Mouse (Mus musculus) embryonic facial prominence, embryonic 13.5 days (tissue): Measurements from ENCODE around the gene Ruvbl2. TPM values are rescaled to one million over a fixed set of nuclear protein-coding genes. Genes with fewer than 3 reads are reported as not detected.
A peak's percentile ranks its signal among the peaks of the same experiment; 100 is the strongest.

Experiments used
- ATAC-seq: fragments of 200-750 bp; cut with Nextera tagmentation; 2 replicates; pipeline ENCODE4 v1.8.0; 2017; ENCODE audit warnings: low read depth; ENCODE audit not compliant: insufficient number of reproducible peaks, insufficient read depth, low FRiP score, low TSS enrichment
- H3K27ac ChIP-seq: fragments of 300-500 bp; sonication (generic); 2 replicates; pipeline ENCODE4 v1.5.1; 2015; ENCODE audit warnings: moderate library complexity, mild to moderate bottlenecking, inconsistent platforms
- H3K27me3 ChIP-seq: fragments of 300-500 bp; sonication (generic); 2 replicates; pipeline ENCODE4 v1.6.1; 2015; ENCODE audit warnings: mild to moderate bottlenecking, inconsistent platforms
- H3K36me3 ChIP-seq: fragments of 300-500 bp; sonication (generic); 2 replicates; pipeline ENCODE4 v1.6.1; 2015; ENCODE audit warnings: mild to moderate bottlenecking, inconsistent platforms
- H3K4me1 ChIP-seq: fragments of 300-500 bp; sonication (generic); 2 replicates; pipeline ENCODE4 v1.6.1; 2015; ENCODE audit warnings: inconsistent platforms
- H3K4me2 ChIP-seq: fragments of 300-500 bp; sonication (generic); 2 replicates; pipeline ENCODE4 v1.6.1; 2015; ENCODE audit warnings: moderate library complexity, mild to moderate bottlenecking, inconsistent platforms
- H3K4me3 ChIP-seq: fragments of 300-500 bp; sonication (generic); 2 replicates; pipeline ENCODE4 v1.5.1; 2015; ENCODE audit warnings: mild to moderate bottlenecking, inconsistent platforms
- H3K9ac ChIP-seq: fragments of 300-500 bp; sonication (generic); 2 replicates; pipeline ENCODE4 v1.6.1; 2015; ENCODE audit warnings: mild to moderate bottlenecking, inconsistent platforms
- H3K9me3 ChIP-seq: fragments of 300-500 bp; sonication (generic); 2 replicates; pipeline ENCODE4 v1.6.1; 2016; ENCODE audit warnings: inconsistent platforms
- WGBS: fragments of 180-500 bp; shearing (Covaris S2); methylation state at CpG from one replicate; pipeline ENCODE4 v1.1.7; 2015; ENCODE audit warnings: mixed read lengths; 5-methylcytosine and 5-hydroxymethylcytosine counted together
- polyA plus RNA-seq: library from polyadenylated mRNA; unstranded; fragments of >200 nt; fragmentation: Nextera tagmentation; extraction: Ambion mirVana; gene quantifications from 2 replicates; pipeline ENCODE4 v1.2.1, GENCODE M21; 2015

Gene Ruvbl2
- polyA plus RNA-seq, 1 experiment from 2014 or later: 141 TPM

- H3K4me1 ChIP-seq: peaks cover 48% of the 10 kb centered on the region
These were observed 19.9 kb downstream of the Ruvbl2 start for GRCm38 (mm10) chr7:45417962-45418492.

GRCm38 (mm10) chr7:45415636-45416035, 22.3 kb downstream of the Ruvbl2 start:
- peak overlapping the region; percentile 15 for H3K4me3 ChIP-seq

More at GRCm38 (mm10) chr7:45417962-45418492, 19.9 kb downstream of the Ruvbl2 start:
- Histone ChIP-seq H3K36me3 (peaks cover 26% of the 10 kb centered on the region), H3K4me3 (peak overlapping the region; percentile 6; the same call in 1 of the 2 replicates), H3K27me3 (peaks cover 75% of the 10 kb centered on the region), H3K27ac (0 out of 2 replicates have a peak overlapping the region, but pooled peaks have one; percentile 39), H3K9ac (no peak overlapping the region), H3K9me3 (no peaks in the 10 kb centered on the region), H3K4me2 (peak overlapping the region; percentile 36)
- no peak for ATAC-seq
- 10% methylated on average over 13 of the region's 13 CpGs for WGBS

GRCm38 (mm10) chr7:45414740-45415224, 23.1 kb downstream of the Ruvbl2 start:
- 40% methylated on average over 12 of the region's 12 CpGs for WGBS
- H3K9ac ChIP-seq: no peak overlapping the region

More at GRCm38 (mm10) chr7:45415636-45416035, 22.3 kb downstream of the Ruvbl2 start:
- Histone ChIP-seq H3K36me3 (peaks cover 2% of the 10 kb centered on the region), H3K4me1 (peaks cover 49% of the 10 kb centered on the region), H3K4me2 (peak overlapping the region; percentile 45), H3K27ac (no peak overlapping the region), H3K27me3 (peaks cover 92% of the 10 kb centered on the region), H3K9ac (0 out of 2 replicates have a peak overlapping the region, but pooled peaks have one; percentile 12), H3K9me3 (no peaks in the 10 kb centered on the region)
- no peak for ATAC-seq
- 12% methylated on average over 37 of the region's 37 CpGs for WGBS

GRCm38 (mm10) chr7:45413864-45414739, 23.8 kb downstream of the Ruvbl2 start:
- peak overlapping the region; percentile 72 for H3K9ac ChIP-seq
- H3K4me3 ChIP-seq: peak overlapping the region; percentile 56
- H3K27ac ChIP-seq: peak overlapping the region; percentile 77
- no peaks in the 10 kb centered on the region for H3K9me3 ChIP-seq
- WGBS: 2% methylated on average over 26 of the region's 27 CpGs
- H3K4me1 ChIP-seq: peaks cover 37% of the 10 kb centered on the region
- no peaks in the 10 kb centered on the region for H3K36me3 ChIP-seq
- peak; percentile 46; the same call in 1 of the 2 replicates for ATAC-seq
- H3K27me3 ChIP-seq: peaks cover 96% of the 10 kb centered on the region
- H3K4me2 ChIP-seq: peak overlapping the region; percentile 71

More at GRCm38 (mm10) chr7:45414740-45415224, 23.1 kb downstream of the Ruvbl2 start:
- no peak overlapping the region; the same call in 1 of the 2 replicates for H3K27ac ChIP-seq
- no peaks in the 10 kb centered on the region for H3K9me3 ChIP-seq
- peak overlapping the region; percentile 45 for H3K4me2 ChIP-seq
- no peaks in the 10 kb centered on the region for H3K36me3 ChIP-seq
- peaks cover 40% of the 10 kb centered on the region for H3K4me1 ChIP-seq
- peak overlapping the region; percentile 56; the same call in 1 of the 2 replicates for H3K4me3 ChIP-seq
- peaks cover 92% of the 10 kb centered on the region for H3K27me3 ChIP-seq
- no peak for ATAC-seq

GRCm38 (mm10) chr7:45413113-45413863, 24.6 kb downstream of the Ruvbl2 start, which contains the start of gene Ntf5:
Gene Ntf5, plus strand, starts transcription at chr7:45413695.
- H3K4me1 ChIP-seq: peaks cover 33% of the 10 kb centered on the region
- peak within 1 kb of the TSS; percentile 72 for H3K9ac ChIP-seq
- peaks cover 96% of the 10 kb centered on the region for H3K27me3 ChIP-seq
- H3K27ac ChIP-seq: peak within 1 kb of the TSS; percentile 77
- 3% methylated on average over 36 of the region's 45 CpGs for WGBS
- H3K4me3 ChIP-seq: peak within 1 kb of the TSS; percentile 56
- H3K9me3 ChIP-seq: no peaks in the 10 kb centered on the region
- peak; percentile 28; the same call in 1 of the 2 replicates for ATAC-seq
- H3K36me3 ChIP-seq: no peaks in the 10 kb centered on the region
- H3K4me2 ChIP-seq: peak within 1 kb of the TSS; percentile 71

- Histone ChIP-seq H3K36me3 (no peaks in the 10 kb centered on the region), H3K4me1 (peaks cover 25% of the 10 kb centered on the region), H3K27me3 (peaks cover 96% of the 10 kb centered on the region), H3K9ac (no peak overlapping the region), H3K4me2 (no peak overlapping the region), H3K9me3 (no peaks in the 10 kb centered on the region), H3K27ac (no peak overlapping the region), H3K4me3 (no peak overlapping the region)
- 73% methylated on average over 2 of the region's 2 CpGs for WGBS
- no peak for ATAC-seq
These were observed 25.5 kb downstream of the Ruvbl2 start for GRCm38 (mm10) chr7:45412421-45412820.

- Histone ChIP-seq H3K4me3 (no peak overlapping the region), H3K27ac (no peak overlapping the region), H3K36me3 (no peaks in the 10 kb centered on the region), H3K4me1 (peaks cover 29% of the 10 kb centered on the region), H3K4me2 (no peak overlapping the region), H3K9ac (no peak overlapping the region), H3K27me3 (peaks cover 96% of the 10 kb centered on the region), H3K9me3 (no peaks in the 10 kb centered on the region)
- 87% methylated on average over 8 of the region's 8 CpGs for WGBS
- ATAC-seq: no peak
These were observed 28.3 kb downstream of the Ruvbl2 start for GRCm38 (mm10) chr7:45409497-45410163.

- Histone ChIP-seq H3K36me3 (no peaks in the 10 kb centered on the region), H3K4me2 (no peak overlapping the region), H3K9me3 (no peaks in the 10 kb centered on the region), H3K4me1 (peaks cover 25% of the 10 kb centered on the region), H3K4me3 (no peak overlapping the region), H3K9ac (no peak overlapping the region), H3K27ac (no peak overlapping the region), H3K27me3 (peaks cover 90% of the 10 kb centered on the region)
- no peak for ATAC-seq
- WGBS: 90% methylated on average over 17 of the region's 17 CpGs
These were observed 28.9 kb downstream of the Ruvbl2 start for GRCm38 (mm10) chr7:45408949-45409348.

- no peak overlapping the region for H3K4me2 ChIP-seq
These were observed 29.5 kb downstream of the Ruvbl2 start for GRCm38 (mm10) chr7:45408351-45408750.

GRCm38 (mm10) chr7:45407836-45408235, 30.1 kb downstream of the Ruvbl2 start:
- H3K36me3 ChIP-seq: no peaks in the 10 kb centered on the region
- H3K9me3 ChIP-seq: no peaks in the 10 kb centered on the region
- H3K4me1 ChIP-seq: peaks cover 16% of the 10 kb centered on the region
- no peak overlapping the region for H3K4me2 ChIP-seq
- no peak overlapping the region for H3K27ac ChIP-seq
- 78% methylated on average over 10 of the region's 10 CpGs for WGBS
- no peak overlapping the region for H3K9ac ChIP-seq
- no peak for ATAC-seq
- peaks cover 79% of the 10 kb centered on the region for H3K27me3 ChIP-seq
- H3K4me3 ChIP-seq: 0 out of 2 replicates have a peak overlapping the region, but pooled peaks have one; percentile 47

More at GRCm38 (mm10) chr7:45408351-45408750, 29.5 kb downstream of the Ruvbl2 start:
- no peak for ATAC-seq
- Histone ChIP-seq H3K27ac (no peak overlapping the region), H3K9me3 (no peaks in the 10 kb centered on the region), H3K36me3 (no peaks in the 10 kb centered on the region), H3K4me3 (no peak overlapping the region), H3K27me3 (peaks cover 84% of the 10 kb centered on the region), H3K4me1 (peaks cover 21% of the 10 kb centered on the region), H3K9ac (no peak overlapping the region)
- WGBS: 66% methylated on average over 7 of the region's 7 CpGs
